9 mouse cellular contexts compared by ENCODE assay signal in the genomic region with DNA sequence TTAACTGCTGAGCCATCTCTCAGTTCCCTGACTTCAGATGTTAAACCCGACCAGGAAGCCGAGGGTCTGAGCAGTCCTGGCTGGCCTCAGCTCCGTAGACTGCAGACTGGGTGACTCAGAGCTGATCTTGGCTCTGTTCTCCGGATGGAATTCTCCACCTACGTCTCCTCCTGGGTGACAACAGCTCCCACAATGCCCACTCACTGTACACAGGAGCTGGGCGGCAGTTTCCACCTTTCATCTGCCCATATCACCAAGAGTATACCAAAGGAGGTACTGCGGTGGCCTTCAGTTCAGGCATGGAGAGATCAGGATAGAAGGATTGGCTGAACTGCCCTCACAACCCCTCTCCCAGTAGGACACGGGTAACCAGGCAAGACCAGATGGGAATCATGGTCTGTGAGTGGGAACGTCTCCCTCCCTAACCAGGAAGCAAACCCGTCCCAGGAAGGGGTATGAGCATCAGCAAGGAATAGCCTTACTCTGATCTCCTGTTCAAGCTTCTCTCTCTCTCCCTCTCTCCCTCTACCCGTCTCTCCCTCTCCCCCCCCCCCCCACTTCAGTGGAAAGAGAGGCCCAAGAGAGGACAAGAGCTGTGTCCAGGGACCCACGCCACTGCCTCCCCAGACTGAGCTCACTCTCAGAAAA. TPM values are rescaled to one million over a fixed set of nuclear protein-coding genes. Genes with fewer than 3 reads are reported as not detected.
DNase-seq lines count a peak whose midpoint lies in the region; ATAC-seq and TF ChIP-seq lines count a peak whose summit lies in the region.
"Had no signal": no experiment of that assay in that cellular context is flagged by ENCODE, and none has a peak within 500 bp of the region (broad histone marks: within the 10 kb centered on the region; RNA-seq: fewer than 3 reads in every experiment).

No protein-coding gene starts in this region.

- 9% methylated on average over 12 of the region's 12 CpGs for WGBS in limb, embryonic 13.5 days

- no peak for TF ChIP-seq CTCF in gastrocnemius, adult 2 months (IDR thresholded peaks at IDR 0.05)

- no peaks in the 10 kb centered on the region for H3K9me3 ChIP-seq in limb, embryonic 13.5 days

- peak overlapping the region; percentile 84 for H3K4me2 ChIP-seq in limb, embryonic 13.5 days (replicated peaks)

- peaks cover 23% of the 10 kb centered on the region for H3K36me3 ChIP-seq in limb, embryonic 13.5 days

- no peak for DNase-seq in gastrocnemius, adult 2 months
- DNase-seq in gastrocnemius, postnatal 10 days = no peak
- DNase-seq in urinary bladder, postnatal 14 days (ENCODE audit: low spot score) = peak; percentile 65
- DNase-seq in urinary bladder, postnatal 10 days (ENCODE audit: low spot score) = no peak
- peak; percentile 15 to 37 for DNase-seq in frontal cortex, postnatal 25 days (ENCODE audit: low spot score in 2 of 2)
- DNase-seq in urinary bladder, postnatal 36 days (ENCODE audit: low spot score in 2 of 2) = peak; percentile 39 to 49
- DNase-seq in lung, adult 18-20 months = no peak

- H3K27ac ChIP-seq in gastrocnemius, adult 2 months = peak overlapping the region; percentile 94
- peak overlapping the region; percentile 86 for H3K27ac ChIP-seq in limb, embryonic 13.5 days

- H3K4me1 ChIP-seq in limb, embryonic 13.5 days = peaks cover 21% of the 10 kb centered on the region

- H3K4me3 ChIP-seq in gastrocnemius, adult 2 months = peak overlapping the region; percentile 83
- peak overlapping the region; percentile 83 for H3K4me3 ChIP-seq in limb, embryonic 13.5 days

- intact Hi-C loops in gastrocnemius, adult 2 months (cut with DNase I) = no loop called here

- peak overlapping the region; percentile 96 for H3K9ac ChIP-seq in limb, embryonic 13.5 days

- peaks cover 9% of the 10 kb centered on the region; the same call in 1 of the 2 replicates for H3K27me3 ChIP-seq in limb, embryonic 13.5 days

- ATAC-seq in limb, embryonic 13.5 days (ENCODE audit: low FRiP score, low read depth) = peak; percentile 37

RNA-seq across cellular contexts. Expression of a gene that starts 5.2 kb away (rescaled TPM):
- 10 to 100 TPM; 48.0 to 70.7 TPM for total RNA-seq in gastrocnemius, adult 2 months (2021)
- total RNA-seq in gastrocnemius, postnatal 10 days (2021) = 10 to 100 TPM; 47.8 to 51.5 TPM
- polyA plus RNA-seq in limb, embryonic 13.5 days (2015; fragmentation: Nextera tagmentation; extraction: Ambion mirVana) = 223 TPM in 2 replicates

RNA-seq across cellular contexts. Expression of a gene that starts 34.6 kb away (rescaled TPM):
- total RNA-seq in gastrocnemius, adult 2 months (2021) = 1,000 to 10,000 TPM in 1 of 2 experiments, 100 to 1,000 TPM in 1; 551 to 1,329 TPM
- 100 to 1,000 TPM; 465 to 601 TPM for total RNA-seq in gastrocnemius, postnatal 10 days (2021)
- 24.3 and 27.4 TPM in 2 replicates for polyA plus RNA-seq in limb, embryonic 13.5 days (2015; fragmentation: Nextera tagmentation; extraction: Ambion mirVana)
- total RNA-seq: CH12.LX had no signal

RNA-seq across cellular contexts. Expression of a gene that starts 34.7 kb away (rescaled TPM):
- total RNA-seq in gastrocnemius, adult 2 months (2021) = under 1 TPM in 1 of 2 experiments, not detected in 1; 0.54 TPM
- total RNA-seq in gastrocnemius, postnatal 10 days (2021) = not detected
- polyA plus RNA-seq in limb, embryonic 13.5 days (2015; fragmentation: Nextera tagmentation; extraction: Ambion mirVana) = not detected in 2 replicates
- total RNA-seq: CH12.LX had no signal

RNA-seq across cellular contexts. Expression of a gene that starts 51.6 kb away (rescaled TPM):
- total RNA-seq in gastrocnemius, adult 2 months (2021) = not detected
- not detected for total RNA-seq in gastrocnemius, postnatal 10 days (2021)
- polyA plus RNA-seq in limb, embryonic 13.5 days (2015; fragmentation: Nextera tagmentation; extraction: Ambion mirVana) = not detected in 2 replicates
- total RNA-seq: CH12.LX had no signal

Comparison
In these comparisons a context has a peak if more than half of its experiments do, and no peak if none do; other contexts are left out.
1. DNase-seq: peak in urinary bladder, postnatal 14 days (single experiment), frontal cortex, postnatal 25 days (2 of 2) and urinary bladder, postnatal 36 days (2 of 2); none in gastrocnemius, adult 2 months (single experiment), gastrocnemius, postnatal 10 days (single experiment), urinary bladder, postnatal 10 days (single experiment) and lung, adult 18-20 months (0 of 2).